Mouse (Mus musculus): ENCODE measurements at regions not wholly inside any gene's neighbourhood (a gene's known extent, or its start where the extent isn't known, plus 50 kb on each side); places are given as distances from the start of the nearest gene placed in this dataset.
"Not testable (repeated sequence)": the region's sequence is repeated elsewhere in the genome, so short reads cannot be mapped to it uniquely, and the experiment has no call there.

DNA sequence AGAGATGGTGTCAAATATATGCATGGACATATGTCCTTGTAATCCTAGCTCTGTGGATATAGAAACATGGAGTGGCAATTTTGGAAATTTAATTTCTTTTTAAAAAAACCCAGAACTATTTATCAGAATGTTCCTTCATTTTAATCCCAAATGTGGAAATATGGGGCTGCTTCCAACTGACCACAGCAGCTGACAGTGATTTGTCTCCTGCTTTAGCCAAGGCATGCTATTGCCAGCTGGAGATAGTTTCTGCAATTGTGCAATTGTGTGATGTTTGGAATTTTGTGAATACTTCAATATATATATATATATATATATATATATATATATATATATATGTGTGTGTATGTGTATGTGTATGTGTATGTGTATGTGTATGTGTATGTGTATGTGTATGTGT is 629.7 kb upstream of the Slc8a1 start:
- DNase-seq = no peak

DNA sequence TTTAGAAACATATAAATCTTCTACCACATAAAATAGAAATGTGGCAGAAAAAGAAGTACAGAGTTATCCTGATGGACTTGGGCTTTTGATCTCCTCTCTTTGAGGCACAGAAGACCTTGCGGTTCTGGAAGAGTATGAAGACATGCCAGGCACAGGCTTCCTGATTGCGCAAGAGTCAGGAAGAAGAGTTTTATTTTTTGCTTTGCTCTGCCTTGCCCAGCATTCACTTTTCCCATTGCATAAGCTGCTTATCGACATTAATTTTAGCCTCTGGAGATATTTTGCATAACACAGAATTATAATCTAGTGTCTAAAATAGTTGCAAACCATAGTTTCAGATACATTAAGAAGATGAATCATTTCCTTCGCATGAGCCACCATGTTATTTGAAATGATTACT is 627.8 kb upstream of the Slc8a1 start:
- no peak for DNase-seq

DNA sequence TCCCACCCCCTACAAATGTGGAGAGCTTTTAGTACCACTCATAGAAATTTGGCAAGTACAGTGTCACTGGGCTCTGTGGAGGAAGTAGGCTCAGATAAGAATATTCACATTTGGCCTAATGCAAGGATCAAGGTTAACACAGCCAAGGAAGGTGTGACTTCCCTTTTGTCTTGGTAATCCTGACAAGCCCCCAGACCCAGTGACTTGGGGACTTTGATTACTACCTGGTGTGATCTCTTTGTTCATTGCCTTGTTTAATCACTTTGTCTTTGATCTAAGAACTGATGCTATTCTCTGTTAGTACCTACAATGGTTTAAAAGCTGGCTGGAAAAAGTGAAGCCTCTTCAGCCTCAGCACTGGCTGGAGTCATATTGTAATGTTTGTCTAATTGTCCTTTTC is 610.5 kb upstream of the Slc8a1 start:
- no peak for DNase-seq

- no peak for DNase-seq
Measured at GRCm38 (mm10) chr17:82331429-82331828, 593.3 kb upstream of the Slc8a1 start.

GRCm38 (mm10) chr17:82312191-82312590 is 574.0 kb upstream of the Slc8a1 start:
- no peak for DNase-seq

DNA sequence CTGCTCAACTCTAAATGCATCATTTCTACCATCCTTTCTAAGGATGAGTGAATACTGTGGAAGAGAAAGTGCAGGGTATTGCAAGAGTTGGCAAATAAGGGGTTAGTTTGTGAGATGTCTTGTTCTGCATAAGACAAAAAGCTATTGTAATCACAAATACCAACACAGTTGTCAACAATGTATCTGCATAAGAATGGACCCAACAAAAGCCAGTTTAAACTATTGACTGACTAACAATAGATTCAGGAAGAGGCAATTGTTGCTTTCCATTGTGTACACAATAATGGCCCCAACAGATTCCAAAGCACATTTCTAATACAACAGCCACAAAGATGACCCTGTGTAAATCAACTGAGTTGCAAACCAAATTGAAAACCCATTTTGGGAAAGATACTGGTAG is 568.2 kb upstream of the Slc8a1 start:
- no peak for DNase-seq

DNA sequence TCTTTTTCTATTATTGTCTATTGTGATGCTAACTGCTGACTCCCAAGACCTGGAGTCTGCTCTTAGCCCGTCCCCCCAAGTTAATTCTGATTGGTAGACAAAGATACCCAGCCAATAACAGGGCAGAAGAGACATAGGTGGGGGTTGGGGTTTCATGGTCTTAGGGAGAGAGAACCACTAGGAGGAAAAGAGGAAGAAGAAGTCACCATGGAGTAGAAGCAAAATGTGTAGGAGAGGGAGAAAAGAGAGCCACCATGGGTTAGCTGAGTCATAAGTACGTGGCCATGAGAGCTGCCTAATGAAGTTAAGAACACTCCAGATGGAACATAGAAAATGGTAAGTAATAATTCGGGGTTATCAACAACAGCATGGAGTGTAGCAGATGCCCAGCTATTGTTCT is 539.6 kb upstream of the Slc8a1 start:
- no peak for DNase-seq

DNA sequence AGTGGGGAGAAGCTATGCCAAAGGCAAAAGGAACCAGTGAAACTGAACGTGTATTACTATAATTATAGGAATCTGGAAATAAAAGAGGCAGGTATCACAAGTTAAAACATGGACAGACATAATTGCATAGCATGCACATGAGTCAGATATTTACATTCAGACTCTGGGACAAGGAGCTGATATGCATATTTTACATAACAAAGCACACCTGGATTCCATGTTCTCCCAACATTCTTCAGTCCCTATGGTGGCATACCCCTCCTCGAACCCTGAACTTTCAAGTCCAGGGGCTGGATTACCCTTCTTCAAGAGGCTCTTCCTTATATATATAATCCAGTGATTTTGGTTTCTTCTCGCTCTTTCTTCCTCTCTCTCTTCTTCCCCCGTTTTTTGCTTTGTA is 535.8 kb upstream of the Slc8a1 start:
- no peak for DNase-seq

- DNase-seq = no peak
Measured at GRCm38 (mm10) chr17:82272845-82273244, 534.7 kb upstream of the Slc8a1 start.

GRCm38 (mm10) chr17:82266842-82267241 is 528.7 kb upstream of the Slc8a1 start:
- not testable (repeated sequence) for DNase-seq

DNA sequence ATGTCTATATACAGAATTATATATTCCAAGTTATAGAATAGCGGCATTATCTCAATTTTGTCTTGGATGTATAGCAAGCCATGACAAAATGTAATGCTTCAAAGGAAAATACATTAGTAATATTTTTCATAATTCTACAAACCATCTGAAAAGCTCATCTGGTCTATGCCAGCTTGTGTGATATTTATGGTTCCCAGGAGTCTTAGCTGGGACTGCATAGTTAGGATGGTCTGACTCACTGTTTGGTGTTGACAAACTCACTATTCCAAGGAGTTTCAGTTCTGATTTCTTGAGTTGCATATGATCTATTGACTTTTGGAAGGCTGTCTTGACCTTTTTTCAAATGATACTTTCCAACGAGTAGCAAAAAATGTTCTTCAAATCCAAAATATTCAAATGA is 514.2 kb upstream of the Slc8a1 start:
- no peak for DNase-seq

DNA sequence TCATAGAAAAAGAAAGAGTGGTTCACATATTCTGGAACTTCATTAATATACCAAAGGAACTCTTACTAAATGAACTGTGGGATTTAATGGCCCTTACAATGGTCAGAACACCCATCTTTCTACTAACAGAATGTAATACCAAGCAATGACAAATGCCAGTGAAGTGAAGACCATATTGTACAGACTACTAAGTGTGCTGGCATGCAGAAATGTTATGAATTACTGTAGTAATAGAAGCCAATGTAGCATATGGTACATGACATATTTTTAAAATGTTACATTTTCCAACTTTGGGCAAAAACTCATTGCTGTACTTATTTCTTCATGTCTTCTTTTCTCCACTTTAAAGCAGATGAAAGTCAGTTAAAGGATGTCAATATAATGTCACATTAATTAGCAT is 513.7 kb upstream of the Slc8a1 start:
- no peak for DNase-seq

DNA sequence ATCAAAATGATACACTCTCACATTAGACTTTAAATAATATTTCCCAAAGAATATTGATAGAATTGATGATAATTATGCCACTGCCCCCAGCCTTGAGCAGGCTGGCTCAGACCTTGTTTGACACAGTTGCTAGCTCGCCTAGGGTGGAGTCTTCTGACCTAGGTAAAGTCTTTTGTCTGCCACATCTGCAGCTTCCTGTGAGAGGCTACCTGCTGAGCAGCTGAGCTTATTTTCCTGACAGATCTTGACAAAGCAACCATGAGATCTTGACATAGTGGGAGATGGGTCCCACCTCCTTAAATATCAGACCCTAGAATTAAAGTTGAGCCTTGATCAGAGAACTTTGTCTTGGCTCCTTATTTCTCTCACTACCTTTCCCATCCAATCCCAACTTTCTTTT is 500.2 kb upstream of the Slc8a1 start:
- DNase-seq = no peak

DNA sequence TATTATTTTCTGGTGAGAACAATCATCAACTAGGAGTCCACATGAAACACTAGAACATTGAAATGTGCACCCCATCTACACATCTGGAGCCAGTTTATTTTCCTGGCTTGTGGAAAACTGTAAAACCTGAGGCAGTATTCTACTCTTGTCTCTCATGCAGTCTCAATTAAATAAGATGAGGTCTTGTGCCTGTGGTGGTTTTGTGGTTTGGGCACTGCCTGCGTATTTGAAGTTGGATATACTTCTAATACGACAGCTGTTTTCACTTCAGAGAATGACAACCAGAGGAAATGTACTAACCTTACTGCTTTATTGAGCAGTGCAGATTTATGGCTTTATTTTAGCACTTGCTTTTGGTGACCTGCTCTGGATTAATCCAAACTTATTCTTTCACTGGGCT is 499.3 kb upstream of the Slc8a1 start:
- no peak for DNase-seq

- DNase-seq = no peak
Measured at GRCm38 (mm10) chr17:82215728-82216623, 477.8 kb upstream of the Slc8a1 start.

- DNase-seq = no peak
Measured at GRCm38 (mm10) chr17:82199981-82200380, 461.8 kb upstream of the Slc8a1 start.

GRCm38 (mm10) chr17:82199031-82199642 is 461.0 kb upstream of the Slc8a1 start:
- no peak for DNase-seq

DNA sequence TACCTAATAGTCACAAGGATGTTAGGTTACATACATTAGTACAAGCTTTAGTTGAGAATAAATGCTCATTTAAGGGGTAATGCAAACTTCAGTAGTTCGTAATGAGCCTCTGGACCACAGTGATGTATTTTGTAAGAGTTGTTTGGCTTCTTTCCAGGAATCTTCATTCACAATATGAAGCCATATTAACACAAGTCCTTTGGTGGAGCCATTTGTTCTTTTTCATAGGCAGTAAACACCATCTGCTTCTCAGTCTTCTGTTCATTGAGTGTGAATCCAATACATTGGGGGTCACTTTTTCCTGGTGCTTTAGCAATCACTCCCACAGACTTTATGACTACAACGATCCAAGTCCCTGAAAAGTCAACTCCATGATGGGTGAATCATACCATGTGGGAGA is 446.1 kb upstream of the Slc8a1 start:
- DNase-seq = no peak

GRCm38 (mm10) chr17:82171216-82171615 is 433.0 kb upstream of the Slc8a1 start:
- no peak for DNase-seq

DNA sequence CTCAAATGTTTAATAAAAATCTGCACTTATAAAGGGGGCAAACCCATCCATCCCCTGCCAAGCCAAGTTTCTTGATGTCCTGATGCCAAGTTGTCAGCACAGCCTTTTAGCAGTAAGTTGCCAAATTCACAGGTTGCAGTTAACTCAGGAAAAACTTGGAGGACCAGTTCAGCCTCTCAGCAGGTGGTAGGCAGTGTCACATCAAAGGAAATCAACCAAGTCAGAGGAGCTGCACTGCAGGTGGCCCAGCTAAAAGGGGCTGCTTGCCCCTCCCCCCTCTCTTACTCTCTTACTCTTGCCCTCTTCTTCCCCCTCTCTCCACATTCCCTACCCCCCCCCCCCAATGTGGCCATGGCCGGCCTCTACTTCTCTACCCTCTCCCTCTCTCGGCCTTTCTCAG is 415.3 kb upstream of the Slc8a1 start:
- DNase-seq = no peak

- DNase-seq = no peak
Measured at GRCm38 (mm10) chr17:82134843-82135242, 396.7 kb upstream of the Slc8a1 start.

DNA sequence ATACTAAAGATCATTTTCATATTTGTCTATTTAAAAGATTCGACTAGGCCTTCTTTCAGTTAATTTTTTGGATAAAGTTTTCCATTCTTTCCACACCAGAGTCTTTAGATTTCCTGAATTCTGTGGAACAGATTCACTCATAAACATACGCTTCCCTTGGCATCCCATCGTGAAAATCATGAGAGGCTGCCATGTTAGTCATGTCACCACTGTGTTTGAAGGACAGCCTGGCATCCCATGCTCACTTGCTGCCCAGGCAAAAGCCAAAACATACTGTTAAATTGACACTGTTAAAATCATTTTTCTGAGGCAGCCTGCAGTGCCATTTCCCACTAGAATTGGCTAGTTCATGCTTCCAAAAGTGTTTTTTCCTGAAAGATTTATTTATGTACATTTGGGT is 394.8 kb upstream of the Slc8a1 start:
- no peak for DNase-seq

DNA sequence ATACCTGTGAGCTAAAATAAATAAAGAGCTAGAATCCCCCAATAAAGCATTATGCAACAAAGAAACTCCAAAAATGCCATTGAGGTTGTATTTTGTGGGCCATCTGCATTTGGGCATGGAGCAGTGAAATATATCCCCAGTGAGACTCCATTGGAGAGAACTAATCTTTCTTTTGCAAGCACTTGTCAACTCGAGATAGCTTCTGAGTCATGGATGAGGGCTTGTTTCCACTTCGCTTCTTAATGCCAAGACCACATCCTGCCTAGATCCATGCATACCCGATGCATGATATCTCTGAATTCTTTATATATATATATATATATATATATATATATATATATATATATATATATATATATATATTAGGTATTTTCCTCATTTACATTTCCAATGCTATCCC is 349.0 kb upstream of the Slc8a1 start:
- no peak for DNase-seq

DNA sequence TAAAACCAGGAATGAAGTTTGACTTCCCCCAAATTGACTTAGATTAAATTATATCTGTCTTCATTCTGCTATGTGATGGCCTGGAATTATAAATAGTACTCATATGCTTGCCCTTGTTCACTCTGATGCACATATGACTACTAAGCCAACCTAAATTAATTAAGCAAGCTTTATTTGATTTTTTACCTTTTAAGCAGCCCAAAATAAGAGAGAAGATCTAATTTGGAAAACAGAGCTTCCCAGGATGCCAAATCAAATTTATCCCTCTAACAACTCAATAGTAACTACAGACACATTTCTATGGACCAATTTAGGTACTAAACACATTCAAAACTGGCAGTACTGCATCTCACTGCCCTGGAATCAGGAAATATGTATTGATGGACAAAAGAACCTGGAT is 342.1 kb upstream of the Slc8a1 start:
- DNase-seq = no peak

Data from lung, postnatal 10 days (tissue).